Mouse (Mus musculus) urinary bladder, postnatal 14 days (tissue): Measurements from ENCODE around the gene Fcho1.
"Not testable (repeated sequence)": the region's sequence is repeated elsewhere in the genome, so short reads cannot be mapped to it uniquely, and the experiment has no call there.

Source experiments
- DNase-seq: peaks from one replicate; pipeline ENCODE4 v3.0.0; 2021; ENCODE audit warnings: low spot score

The Fcho1 gene

DNA sequence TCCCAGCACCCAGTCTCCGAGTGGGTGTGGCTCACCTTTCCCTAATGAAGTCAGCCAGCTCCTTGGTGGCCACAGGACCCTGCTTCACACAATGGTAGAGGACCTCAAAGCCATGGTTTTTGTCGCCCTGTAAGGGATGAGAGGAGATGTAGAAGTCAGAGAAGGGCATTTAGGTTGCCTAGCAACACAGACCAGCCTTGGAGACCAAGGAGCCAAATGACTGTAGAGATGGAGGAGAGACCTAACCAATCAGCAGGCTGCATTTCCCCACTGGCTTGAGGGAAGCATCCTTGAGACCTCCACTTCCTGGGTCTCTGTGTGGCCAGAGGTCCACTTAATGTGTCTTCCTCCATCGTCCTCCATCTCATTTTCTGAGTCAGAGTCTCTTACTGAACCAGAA, 7.3 kb downstream of the Fcho1 start:
- no peak for DNase-seq

DNA sequence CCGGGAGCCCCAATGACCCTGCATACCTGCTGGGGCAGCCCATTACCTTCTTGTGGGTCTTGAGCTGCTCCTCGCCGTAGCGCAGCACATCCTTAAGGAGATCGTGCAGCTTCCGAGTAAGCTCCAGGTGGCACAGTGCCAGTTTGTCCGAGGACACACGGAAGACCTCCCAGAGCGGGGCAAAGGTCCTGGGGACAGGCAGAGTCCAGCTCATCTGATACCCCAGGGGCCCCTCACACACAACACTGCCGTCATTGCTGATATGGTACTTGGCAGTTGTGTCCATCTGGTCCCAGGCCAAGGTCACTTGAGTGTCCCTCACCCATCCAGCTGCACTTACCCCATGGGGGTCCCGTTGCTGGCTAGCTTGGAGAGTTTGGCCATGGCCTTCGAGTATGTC, 8.4 kb downstream of the Fcho1 start:
- no peak for DNase-seq

DNA sequence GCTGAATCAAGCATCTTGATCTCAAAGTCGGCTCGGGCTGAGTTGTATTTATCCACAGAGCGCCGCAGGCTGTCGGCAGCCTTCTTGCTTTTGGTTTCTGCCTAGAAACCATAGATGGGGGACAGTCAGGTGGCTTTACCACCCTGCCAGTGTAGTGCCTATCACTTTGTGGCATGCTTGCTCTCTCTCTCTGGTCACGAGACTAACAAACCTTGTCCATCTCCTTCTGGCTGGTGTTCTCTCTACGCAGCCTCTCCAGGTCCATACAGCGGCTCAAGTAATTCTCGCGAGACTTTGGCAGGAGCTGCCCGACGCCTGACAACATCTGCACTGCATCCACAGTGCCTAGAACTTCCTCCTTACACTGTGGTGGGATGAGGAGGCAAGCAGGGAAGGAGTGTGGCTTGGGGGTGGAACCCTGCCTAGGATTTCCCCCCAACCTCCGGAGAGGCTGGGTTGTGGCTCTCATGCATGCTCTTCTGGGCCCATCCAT, 8.9 kb downstream of the Fcho1 start:
- no peak for DNase-seq

DNA sequence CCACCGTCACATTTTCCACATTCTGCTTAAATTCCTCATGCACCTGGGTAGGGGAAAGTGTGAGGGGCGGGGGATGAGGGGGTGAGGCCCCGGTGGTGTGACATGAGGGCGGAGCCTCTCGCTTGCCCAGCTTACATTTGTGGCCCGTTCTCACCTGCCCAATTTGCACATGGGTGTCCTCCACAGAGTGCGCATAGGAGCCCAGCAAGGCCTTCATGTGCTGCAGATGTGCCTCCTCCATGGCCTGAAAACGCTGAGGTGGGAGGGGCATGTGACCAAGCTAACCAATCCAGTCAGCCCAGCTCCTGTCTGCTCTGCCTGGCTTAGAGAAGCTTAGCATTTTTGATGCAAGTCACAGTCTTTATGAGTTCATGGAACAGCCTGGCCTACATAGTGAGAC, 10.0 kb downstream of the Fcho1 start:
- DNase-seq: no peak

DNA sequence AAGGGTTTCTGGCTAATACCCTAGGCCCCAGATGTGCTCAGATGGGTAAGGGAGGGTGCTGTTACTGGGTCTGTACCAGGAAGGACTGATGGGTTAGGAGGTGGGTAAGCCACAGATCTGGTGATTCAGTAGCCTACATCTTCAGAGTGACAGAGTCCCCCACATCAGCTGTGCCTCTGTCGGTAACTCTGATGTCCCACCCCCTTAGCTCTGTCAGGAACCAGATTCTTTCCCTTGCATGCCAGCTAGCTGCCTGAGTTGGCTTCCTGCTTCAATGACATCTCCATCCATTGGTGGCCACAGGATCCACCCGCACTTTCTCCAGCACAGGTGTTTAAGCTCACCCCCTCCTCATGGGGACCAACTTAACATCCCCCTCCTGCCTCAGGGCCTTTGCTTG, 13.9 kb downstream of the Fcho1 start:
- no peak for DNase-seq

DNA sequence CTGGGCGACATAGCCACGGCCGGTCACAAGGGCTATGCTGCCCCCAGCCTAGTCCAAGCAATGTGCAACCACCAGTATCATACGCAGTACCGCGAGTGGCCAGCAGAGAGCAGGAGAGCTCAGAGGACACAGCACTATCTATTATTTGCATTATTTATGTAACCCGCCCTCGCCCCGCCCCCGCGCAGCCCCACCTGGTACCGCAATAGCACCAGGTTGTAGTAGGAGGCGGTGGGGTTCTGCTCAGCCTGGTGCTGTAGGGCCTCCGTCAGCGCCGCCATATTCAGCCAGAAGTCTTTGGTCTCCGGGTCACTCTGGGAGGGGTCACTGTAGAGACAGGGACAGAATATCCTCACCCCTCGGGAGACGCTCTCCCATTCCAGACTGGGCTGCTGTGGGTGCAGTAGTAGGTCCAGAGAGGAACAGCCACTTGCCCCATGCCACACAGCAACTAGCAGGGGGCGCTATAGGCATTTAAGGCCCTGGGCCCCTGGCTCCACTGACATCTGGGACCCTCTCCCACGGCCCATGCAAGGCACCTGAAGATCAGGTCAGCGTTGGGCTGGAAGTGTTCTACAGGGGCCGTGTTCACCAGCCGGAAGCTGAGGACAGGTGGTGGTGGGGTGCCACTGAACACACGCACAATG, 15.6 kb downstream of the Fcho1 start:
- peak; percentile 83 for DNase-seq

DNA sequence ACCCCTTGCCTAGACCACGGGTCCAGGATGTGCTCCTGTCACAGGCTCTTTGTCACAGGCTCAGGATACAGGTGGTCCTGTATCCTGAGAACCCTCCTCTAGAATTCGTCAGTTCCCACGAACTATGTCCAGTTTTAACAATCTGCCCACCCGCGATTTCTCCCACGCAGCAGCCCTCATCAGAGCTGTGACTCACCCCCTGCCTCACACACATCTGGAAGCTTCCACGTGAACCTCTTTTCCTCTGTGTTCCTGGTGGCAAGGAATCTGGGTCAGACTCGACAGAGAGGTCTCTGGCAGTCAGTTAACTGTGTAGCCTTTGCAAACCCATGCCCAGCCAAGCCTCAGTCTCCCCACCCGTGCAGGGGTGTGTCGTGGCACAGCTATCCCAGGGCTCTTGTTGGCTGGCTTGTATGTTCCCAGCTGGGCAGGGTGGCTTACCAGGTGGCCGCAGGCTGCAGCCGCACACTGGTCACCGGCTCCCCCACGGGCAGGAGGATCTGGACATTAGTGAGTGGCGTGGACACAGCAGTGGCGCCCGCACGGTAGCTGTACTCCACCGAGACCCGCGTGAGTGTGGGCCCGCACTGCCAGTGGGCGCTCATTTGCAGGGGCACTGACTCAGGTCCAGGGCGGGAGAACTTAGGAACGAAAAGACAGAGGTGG, 16.2 kb downstream of the Fcho1 start:
- no peak for DNase-seq

DNA sequence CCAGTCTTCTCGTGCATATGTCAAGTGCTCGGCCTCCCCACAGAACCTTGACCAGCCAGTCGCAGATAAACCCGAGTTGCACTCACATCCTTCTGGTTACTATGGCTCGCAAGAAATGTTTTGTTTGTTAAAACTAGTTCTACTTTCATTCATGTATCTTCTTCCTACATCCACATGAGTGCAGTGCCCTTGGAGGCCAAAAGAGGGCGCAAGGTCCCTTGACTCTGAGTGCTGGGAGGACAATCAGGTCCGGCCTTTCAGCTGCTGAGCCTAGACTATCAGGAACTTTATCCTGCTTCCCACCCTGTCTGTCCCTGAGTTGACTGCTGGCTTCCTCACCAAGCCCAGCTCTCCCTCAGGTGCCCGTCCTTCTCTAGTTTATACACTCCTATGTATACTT, 17.6 kb downstream of the Fcho1 start:
- DNase-seq: peak; percentile 48

DNA sequence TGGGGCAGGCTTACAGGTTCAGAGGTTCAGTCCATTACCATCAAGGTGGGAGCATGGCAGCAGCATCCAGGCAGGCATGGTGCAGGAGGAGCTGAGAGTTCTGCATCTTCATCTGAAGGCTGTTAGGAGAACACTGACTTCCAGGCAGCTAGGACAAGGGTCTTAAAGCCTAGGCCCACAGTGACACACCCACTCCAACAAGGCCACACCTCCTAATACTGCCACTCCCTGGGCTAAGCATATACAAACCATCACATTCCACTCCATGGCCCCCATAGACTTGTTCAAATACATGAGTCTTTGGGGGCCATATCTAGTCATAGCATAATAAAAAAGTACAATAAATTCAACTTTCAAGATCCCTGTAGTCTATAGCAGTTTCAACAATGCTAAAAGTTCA, 22.1 kb downstream of the Fcho1 start:
- DNase-seq: not testable (repeated sequence)

DNA sequence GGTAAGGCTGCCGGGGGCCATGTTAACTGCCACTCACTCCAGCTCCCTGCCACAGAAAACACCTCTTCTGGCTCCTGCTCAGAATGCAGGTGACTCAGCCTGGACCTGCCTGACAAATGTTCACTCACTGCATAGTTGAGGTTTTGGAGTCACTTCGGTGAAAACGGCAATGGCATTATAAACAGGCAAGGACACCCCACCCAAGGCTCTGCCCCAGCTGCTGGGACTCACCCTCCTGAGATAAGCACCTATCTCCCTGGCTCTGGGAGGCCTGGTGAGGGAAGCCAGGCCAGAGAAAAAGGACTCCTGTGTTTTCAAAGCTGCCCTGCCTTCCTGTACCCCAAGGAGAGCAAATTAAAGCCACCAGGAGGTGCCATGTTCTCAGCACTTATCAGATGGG, 22.6 kb downstream of the Fcho1 start:
- DNase-seq: peak; percentile 53

DNA sequence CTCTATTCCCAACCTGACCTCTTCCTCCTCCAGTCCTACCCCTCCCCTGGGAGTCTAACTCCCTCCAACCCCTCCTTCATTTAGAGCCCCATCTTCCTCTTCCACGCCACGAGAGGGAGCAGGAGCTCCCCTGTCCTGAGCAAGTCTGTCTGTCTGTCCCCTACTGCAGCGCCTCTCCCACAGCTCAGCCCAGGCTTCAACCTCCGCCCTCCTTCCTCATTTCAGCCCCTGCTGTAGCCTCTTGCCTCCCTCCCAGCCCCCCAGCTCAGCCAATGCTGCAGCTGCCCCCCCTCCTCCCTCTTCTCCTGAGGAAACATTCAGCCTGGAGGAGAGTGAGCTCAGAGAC, 23.5 kb downstream of the Fcho1 start:
- DNase-seq: no peak

DNA sequence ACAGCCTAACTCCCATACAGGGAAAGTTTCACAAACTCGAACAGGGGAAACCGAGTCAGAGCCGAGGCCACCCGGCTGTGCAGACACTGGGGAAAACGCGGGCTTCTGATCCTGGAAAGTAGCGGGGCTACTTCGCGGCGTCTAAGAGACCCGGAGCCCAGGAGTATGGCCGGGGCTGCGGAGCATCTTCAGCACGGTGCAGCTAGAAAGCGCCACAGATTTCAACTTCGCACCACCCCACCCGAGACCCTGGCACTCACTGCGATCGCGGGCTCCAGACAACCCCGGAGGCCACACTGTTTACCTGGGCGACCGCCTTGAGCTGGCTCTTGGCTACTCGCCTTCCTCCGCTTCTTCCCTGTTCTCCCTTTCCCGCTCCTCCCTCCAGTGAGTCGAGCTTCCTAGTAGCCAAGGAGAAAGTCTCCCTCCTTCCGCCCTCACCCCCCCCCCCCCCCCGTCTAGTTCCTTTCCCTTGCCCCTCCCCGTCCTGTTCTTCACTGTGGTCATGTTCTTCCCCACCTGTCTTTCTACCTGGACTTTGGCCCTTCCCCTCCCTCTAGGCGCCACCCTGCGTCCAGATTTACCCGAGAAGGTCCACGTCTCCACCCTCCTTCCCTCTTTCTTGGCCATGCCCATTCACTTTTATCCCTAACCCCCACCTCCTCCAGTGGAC, 24.0 kb downstream of the Fcho1 start, which contains the start of gene B3gnt3:
Gene B3gnt3, minus strand, starts transcription at position 376 of the 673 bp plus-strand sequence.
- DNase-seq: no peak

DNA sequence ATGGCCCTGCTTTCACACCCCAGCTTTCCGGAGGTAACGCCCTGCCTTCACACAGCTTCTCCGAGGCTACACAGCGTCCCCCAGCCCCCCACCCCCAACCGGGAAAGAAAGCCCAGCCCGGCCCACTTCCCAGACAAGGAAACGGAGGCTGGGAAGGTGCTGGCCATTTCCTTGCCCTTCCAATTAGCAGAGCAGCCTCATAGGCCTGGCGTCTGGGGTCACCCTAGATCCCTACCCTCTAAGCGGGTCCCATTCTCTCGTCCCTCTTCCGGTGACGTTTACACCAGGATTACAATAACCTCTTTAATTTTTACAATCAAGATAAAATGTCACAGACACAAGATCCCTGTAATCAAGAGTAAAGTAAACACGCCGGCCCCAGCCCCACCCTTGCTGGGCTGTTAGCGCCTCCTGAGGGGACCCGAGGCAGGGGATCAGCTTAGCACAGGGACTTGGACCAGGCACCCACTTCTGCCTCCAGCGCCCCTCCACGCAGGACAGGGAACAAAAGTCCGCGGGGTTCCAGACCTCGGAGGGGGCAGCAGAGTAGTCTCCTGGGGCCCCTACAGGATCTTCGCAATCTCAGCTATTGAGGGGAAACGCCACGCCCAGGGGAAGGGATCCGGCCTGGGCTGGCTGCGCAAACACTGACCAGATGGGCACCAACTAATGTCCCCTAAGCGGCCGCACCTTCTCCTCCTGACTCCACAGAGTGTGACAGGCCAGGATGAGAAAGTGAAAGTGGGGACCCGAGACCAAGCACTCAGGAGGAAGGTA, 24.8 kb downstream of the Fcho1 start:
- DNase-seq: peak; percentile 24

DNA sequence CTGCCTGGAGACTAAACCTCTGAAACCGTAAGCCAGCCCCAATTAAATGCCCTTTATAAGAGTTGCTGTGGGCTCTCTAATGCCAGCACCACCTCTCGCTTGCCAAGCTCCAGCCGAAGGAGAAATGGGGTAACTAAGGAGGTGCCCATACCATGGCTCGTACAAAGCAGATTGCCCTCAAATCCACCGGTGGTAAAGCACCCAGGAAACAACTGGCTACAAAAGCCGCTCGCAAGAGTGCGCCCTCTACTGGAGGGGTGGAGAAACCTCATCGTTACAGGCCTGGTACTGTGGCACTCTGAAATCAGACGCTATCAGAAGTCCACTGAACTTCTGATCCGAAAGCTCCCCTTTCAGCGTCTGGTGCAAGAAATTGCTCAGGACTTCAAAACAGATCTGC, 30.1 kb downstream of the Fcho1 start:
- DNase-seq: not testable (repeated sequence)

DNA sequence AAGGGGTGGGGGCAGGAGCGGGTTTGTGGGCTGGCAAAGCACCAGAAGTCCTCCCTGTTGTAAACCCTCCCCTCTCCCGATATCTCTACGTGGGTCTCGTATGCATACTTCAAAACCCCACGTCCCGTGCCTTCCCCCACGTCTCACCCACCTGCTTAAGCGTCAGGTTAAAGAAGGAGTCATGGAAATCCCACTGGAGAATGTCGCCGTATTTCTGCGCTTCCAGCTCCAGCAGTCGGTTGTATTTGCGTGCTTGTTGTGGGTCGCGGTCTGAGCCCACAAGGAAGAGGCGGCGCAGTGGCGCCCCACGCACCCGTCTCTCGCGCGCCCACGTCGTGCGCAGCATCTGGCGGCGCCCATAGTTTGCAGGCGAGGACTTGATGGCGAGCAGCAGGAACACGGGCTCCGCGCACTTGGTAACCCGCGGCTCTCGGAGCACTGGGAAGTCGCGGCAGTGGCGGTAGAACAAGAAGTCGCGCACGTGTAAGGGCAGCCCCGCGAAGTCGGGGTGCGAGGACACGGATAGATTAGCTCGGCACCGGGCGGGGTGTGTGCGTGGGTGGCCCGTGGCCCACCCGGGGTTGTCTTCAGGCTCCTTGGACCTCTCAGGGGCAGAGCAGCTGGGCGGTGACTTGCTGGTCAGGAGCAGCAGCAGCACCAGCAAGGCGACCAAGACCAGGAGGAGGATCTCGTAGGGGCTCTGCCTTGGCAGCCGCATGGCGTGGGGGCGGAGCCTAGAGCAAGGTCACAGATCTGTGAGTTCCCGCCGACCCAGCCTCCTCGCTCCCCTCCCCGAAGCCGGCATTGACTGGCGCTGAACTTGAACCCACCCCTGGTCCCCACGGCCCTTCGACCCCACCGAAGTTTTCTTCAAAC, 32.1 kb downstream of the Fcho1 start:
- DNase-seq: no peak

DNA sequence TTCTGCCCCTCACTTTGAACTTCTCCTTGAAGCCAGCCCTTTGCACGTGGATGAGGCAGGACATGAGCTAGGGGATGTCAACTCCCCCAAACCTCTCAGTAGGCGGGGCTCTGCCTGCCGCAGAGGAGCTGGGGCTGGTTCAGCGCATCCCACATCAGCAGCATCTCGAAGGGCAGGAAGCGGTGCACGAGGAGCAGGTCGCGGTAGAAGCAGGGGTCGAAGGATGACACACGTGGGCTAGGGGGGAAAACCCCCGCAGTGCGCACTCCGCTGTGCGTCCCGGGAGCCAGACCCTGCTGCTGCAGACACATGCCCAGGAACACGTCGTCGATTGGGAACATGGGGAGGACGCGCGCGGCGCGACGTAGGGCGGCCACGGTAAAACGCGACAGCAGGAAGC, 33.0 kb downstream of the Fcho1 start:
- no peak for DNase-seq

DNA sequence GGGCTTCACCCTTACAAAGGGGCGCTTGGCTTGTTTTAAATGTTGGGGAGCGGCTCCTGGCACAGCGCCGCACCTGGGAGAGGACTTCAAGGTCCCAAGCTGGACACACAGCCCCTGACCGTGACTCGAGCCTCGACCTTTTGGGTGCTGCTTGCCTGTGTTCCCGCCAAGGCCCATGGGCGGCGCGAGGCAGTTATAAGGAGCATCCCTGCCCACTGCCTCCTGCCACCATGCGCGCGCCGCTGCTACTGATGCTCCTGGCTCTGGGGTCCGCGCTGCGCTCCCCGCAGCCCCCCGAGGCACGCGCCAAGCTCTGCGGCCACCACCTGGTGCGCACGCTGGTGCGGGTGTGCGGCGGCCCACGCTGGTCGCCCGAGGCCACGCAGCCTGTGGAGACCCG, 36.5 kb downstream of the Fcho1 start, which contains the start of gene Insl3:
Gene Insl3, plus strand, starts transcription at position 187 of the 400 bp plus-strand sequence.
- no peak for DNase-seq

DNA sequence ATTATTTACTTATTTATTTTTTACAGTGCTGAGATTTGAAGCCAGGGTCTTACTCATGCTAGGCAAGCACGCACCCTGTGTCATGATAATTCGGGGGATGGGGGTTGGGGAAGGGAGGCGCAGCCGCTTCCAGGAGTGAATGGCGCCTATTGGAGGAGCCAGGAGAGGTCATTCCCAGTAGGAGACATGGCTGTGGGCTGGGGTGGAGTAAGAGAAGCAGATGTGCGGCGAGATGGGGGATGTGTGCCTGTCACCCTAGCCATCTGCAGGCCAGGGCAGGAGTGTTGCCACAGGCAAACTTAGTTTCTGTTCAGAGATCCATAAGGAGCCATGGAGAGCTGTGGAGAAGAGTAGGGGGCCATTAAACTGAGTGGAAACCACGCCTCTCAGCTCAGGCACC, 37.9 kb downstream of the Fcho1 start:
- no peak for DNase-seq

DNA sequence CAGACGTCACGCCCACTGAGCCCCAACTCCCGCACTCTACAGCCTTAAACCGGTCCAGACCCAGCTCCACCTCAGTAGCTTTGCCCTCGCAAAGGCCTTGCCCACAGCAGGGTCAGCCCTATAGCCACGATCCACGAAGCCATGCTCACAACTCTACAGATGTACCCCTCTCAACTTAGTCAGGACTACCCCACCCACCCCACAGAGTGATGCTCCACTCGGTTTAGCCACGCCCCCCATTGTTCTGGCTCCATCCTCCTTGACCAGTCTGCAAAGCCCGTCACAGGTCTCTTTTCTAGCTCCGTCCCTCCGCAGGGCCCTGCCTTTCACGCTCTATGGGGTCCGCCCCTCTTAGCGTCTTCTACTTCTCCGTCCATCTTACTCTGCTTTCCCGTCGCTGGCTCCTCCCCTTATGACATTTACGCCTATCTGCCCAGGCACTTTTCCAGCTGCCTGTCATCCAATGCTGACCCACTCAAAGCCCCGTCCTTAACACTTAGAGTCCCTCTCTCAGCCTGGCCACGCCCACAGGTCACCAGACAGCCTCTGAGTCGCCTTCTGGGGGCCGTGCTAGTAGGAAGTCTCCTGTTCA, 39.3 kb downstream of the Fcho1 start:
- DNase-seq: no peak

DNA sequence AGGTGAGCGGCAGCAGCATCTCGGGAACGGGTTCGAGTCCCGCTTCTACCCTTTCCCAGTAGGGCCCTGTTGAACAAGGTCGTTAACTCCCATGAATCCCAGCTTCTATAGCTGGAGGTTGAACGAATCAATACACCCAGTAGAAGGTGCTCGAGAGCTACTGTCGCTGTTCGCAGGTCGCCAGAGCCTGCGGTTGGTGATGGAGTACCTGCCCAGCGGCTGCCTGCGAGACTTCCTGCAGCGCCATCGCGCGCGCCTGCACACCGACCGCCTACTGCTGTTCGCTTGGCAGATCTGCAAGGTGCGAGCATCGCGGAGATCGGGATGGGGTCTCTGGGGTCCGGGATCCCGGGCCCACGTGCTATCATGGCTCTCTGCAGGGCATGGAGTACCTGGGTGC, 39.9 kb downstream of the Fcho1 start:
- DNase-seq: no peak

DNA sequence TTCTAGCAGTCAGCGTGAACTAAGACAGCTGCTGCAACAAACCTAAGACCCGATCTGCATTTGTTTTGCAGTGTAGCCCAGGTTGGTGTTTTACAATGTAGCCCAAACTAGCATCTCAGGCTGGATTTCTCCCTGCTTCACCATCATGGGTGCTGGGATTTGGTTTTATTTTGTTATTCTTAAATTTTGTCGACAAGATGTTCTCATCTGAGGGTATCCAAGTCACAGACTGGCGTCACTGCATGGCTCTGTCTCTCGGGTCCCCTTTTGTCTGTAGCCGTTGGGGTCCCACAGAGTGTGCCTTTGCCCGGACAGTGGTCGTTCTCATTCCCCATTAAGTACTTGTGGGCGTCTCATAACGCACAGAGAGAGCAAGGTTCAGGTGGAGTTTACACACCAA, 40.8 kb downstream of the Fcho1 start:
- DNase-seq: no peak
